Mouse (Mus musculus): Measurements from ENCODE around the gene Ugt1a7c. TPM values are rescaled to one million over a fixed set of nuclear protein-coding genes. Genes with fewer than 3 reads are reported as not detected.
A peak's percentile ranks its signal among the peaks of the same experiment; 100 is the strongest.
"Not testable (repeated sequence)": the region's sequence is repeated elsewhere in the genome, so short reads cannot be mapped to it uniquely, and the experiment has no call there.

Gene Ugt1a7c
- polyA plus RNA-seq, 1 experiment from 2014 or later = 1.5 TPM

DNA sequence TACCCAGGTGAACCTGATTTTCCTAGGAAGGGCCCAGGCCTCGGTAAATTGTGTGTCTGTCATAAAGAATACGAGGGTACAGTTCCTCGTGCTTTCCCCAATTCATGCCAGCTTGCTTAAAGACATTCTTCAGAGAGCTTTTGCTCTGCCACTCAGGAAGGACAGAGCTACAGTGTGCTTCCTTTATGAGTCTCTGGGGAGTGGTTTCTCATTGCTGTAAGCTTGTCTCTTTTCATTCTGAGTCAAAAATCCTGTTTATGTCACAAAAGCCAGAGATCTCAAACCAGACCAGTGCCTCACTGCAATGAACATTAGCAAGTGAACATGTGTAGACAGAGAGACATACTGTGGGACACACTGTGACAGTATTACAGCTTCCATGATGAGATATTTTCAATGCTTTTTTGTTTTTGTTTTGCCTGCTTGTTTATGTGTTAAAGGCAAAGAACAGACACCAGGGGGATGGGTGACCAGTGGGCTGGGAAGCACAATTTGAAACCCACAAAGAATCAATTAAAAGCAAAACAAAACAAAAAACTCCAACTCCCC is 39.1 kb downstream of the Ugt1a7c start:
- H3K9me3 ChIP-seq (ENCODE audit: low read depth, low read length) = no peaks in the 10 kb centered on the region
- 60% methylated on average over 3 of the region's 3 CpGs for WGBS
- ATAC-seq (ENCODE audit: insufficient read depth) (no peak), DNase-seq (no peak)
- TF ChIP-seq CTCF (IDR thresholded peaks at IDR 0.05; ENCODE audit: low read depth) = no peak
- H3K4me3 ChIP-seq (ENCODE audit: low read depth, low read length) = no peak overlapping the region
- H3K27me3 ChIP-seq (ENCODE audit: insufficient read depth, low read length) = no peaks in the 10 kb centered on the region
- H3K9ac ChIP-seq = no peak overlapping the region
- H3K27ac ChIP-seq (ENCODE audit: low read depth) = no peak overlapping the region
- H3K4me2 ChIP-seq = no peak overlapping the region
- H3K36me3 ChIP-seq (ENCODE audit: insufficient read depth) = no peaks in the 10 kb centered on the region
- peaks cover 6% of the 10 kb centered on the region for H3K4me1 ChIP-seq (ENCODE audit: insufficient read depth)

DNA sequence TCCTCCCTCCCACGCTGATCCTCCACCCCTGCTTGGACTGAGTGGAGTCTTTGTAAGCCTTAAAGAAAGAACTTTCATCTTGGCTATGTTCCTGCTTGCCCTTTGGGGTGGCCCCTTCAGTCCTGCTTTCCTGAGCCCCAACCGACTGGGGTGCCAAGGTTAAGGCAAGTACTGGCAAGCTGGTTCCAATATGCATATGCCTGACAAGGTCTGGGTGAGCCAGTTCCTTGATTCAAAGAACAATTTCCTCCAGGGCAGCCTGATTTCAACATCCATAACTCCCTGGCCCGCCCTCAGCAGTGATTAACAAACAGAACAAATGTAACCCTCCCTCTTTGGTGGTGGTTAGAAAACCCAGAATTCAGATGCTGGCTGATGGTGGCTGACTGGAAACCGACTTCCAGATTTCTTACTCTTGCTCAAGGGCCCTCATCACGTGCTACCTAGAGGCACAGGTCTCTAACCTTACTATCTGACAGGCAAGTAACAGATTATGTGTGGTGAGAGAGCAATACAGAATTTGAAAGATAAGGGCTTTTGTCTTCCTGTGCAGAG is 39.7 kb downstream of the Ugt1a7c start, which contains the start of gene Ugt1a6a:
Gene Ugt1a6a, plus strand, starts transcription at position 353 of the 555 bp plus-strand sequence.
- not testable (repeated sequence) for H3K9me3 ChIP-seq (ENCODE audit: low read depth, low read length); H3K27ac ChIP-seq (ENCODE audit: low read depth); H3K4me3 ChIP-seq (ENCODE audit: low read depth, low read length); H3K9ac ChIP-seq; H3K27me3 ChIP-seq (ENCODE audit: insufficient read depth, low read length); H3K4me2 ChIP-seq; H3K4me1 ChIP-seq (ENCODE audit: insufficient read depth); H3K36me3 ChIP-seq (ENCODE audit: insufficient read depth)
- WGBS = 38% methylated on average over 5 of the region's 5 CpGs
- peak; percentile 56; the same call in 1 of the 2 replicates for ATAC-seq (ENCODE audit: insufficient read depth)
- peak; percentile 14 for DNase-seq

DNA sequence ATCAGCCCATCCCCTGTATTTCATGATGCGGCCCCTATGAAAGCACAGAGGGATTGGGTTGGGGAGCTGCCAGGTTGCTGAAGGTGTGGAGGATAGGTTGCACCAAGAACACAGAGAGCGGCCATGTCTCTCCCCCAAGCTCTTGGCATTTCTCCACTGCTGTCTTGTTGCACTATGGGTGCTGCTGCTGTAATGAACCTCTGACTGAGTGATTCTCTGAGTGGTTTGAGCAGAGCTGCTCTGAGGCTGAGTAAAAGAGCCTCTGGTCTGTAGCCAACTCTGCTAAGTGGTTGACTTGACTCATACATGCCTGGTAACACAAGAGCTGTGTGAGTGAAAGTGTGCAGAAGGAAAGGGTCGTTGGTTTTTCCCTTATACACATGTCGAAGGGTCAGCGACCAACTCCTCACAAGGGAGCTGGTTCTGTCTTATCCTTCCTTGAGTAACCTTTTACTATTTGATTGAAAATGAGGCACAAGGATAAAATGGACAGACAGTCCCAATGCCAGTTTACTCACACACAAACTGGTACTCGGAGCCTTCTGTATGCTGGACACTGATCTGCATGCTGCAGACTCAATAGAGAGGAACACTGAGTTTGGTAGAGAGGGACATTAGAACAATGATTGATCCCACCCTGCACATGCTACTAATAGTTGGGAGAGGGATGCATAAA is 40.5 kb downstream of the Ugt1a7c start:
- H3K27ac ChIP-seq (ENCODE audit: low read depth); H3K9me3 ChIP-seq (ENCODE audit: low read depth, low read length); H3K4me3 ChIP-seq (ENCODE audit: low read depth, low read length); H3K9ac ChIP-seq; H3K36me3 ChIP-seq (ENCODE audit: insufficient read depth); H3K27me3 ChIP-seq (ENCODE audit: insufficient read depth, low read length); H3K4me2 ChIP-seq; DNase-seq; H3K4me1 ChIP-seq (ENCODE audit: insufficient read depth); ATAC-seq (ENCODE audit: insufficient read depth): not testable (repeated sequence)
- 80% methylated on average over 5 of the region's 6 CpGs for WGBS

GRCm38 (mm10) chr1:88136646-88137045 is 41.8 kb downstream of the Ugt1a7c start:
- no peaks in the 10 kb centered on the region for H3K27me3 ChIP-seq (ENCODE audit: insufficient read depth, low read length)
- H3K9me3 ChIP-seq (ENCODE audit: low read depth, low read length) = no peaks in the 10 kb centered on the region
- no peak for TF ChIP-seq CTCF (IDR thresholded peaks at IDR 0.05; ENCODE audit: low read depth)
- ATAC-seq (ENCODE audit: insufficient read depth) = no peak
- H3K27ac ChIP-seq (ENCODE audit: low read depth) = no peak overlapping the region
- peaks cover 6% of the 10 kb centered on the region for H3K4me1 ChIP-seq (ENCODE audit: insufficient read depth)
- H3K9ac ChIP-seq = no peak overlapping the region
- H3K36me3 ChIP-seq (ENCODE audit: insufficient read depth) = no peaks in the 10 kb centered on the region
- H3K4me3 ChIP-seq (ENCODE audit: low read depth, low read length) = no peak overlapping the region
- DNase-seq = no peak
- 61% methylated on average over 2 of the region's 2 CpGs for WGBS
- H3K4me2 ChIP-seq = no peak overlapping the region

GRCm38 (mm10) chr1:88137264-88137663 is 42.4 kb downstream of the Ugt1a7c start:
- Histone ChIP-seq H3K36me3 (ENCODE audit: insufficient read depth) (no peaks in the 10 kb centered on the region), H3K9ac (no peak overlapping the region), H3K4me1 (ENCODE audit: insufficient read depth) (peaks cover 6% of the 10 kb centered on the region), H3K4me3 (ENCODE audit: low read depth, low read length) (no peak overlapping the region), H3K9me3 (ENCODE audit: low read depth, low read length) (no peaks in the 10 kb centered on the region), H3K27me3 (ENCODE audit: insufficient read depth, low read length) (no peaks in the 10 kb centered on the region), H3K27ac (ENCODE audit: low read depth) (no peak overlapping the region), H3K4me2 (no peak overlapping the region)
- DNase-seq = no peak
- WGBS = 76% methylated on average over 3 of the region's 3 CpGs
- TF ChIP-seq CTCF (IDR thresholded peaks at IDR 0.05; ENCODE audit: low read depth) = no peak
- ATAC-seq (ENCODE audit: insufficient read depth) = no peak

GRCm38 (mm10) chr1:88138145-88138544 is 43.3 kb downstream of the Ugt1a7c start:
- no peak for TF ChIP-seq CTCF (IDR thresholded peaks at IDR 0.05; ENCODE audit: low read depth)
- H3K27me3 ChIP-seq (ENCODE audit: insufficient read depth, low read length) = no peaks in the 10 kb centered on the region
- H3K4me3 ChIP-seq (ENCODE audit: low read depth, low read length) = no peak overlapping the region
- no peak overlapping the region for H3K9ac ChIP-seq
- H3K27ac ChIP-seq (ENCODE audit: low read depth) = no peak overlapping the region
- peaks cover 6% of the 10 kb centered on the region for H3K4me1 ChIP-seq (ENCODE audit: insufficient read depth)
- DNase-seq (no peak), ATAC-seq (ENCODE audit: insufficient read depth) (no peak)
- no peak overlapping the region for H3K4me2 ChIP-seq
- no peaks in the 10 kb centered on the region for H3K36me3 ChIP-seq (ENCODE audit: insufficient read depth)
- no peaks in the 10 kb centered on the region for H3K9me3 ChIP-seq (ENCODE audit: low read depth, low read length)
- 82% methylated on average over 1 of the region's 1 CpGs for WGBS

GRCm38 (mm10) chr1:88140492-88140891 is 45.6 kb downstream of the Ugt1a7c start:
- H3K9me3 ChIP-seq (ENCODE audit: low read depth, low read length); H3K27ac ChIP-seq (ENCODE audit: low read depth); H3K4me2 ChIP-seq; H3K36me3 ChIP-seq (ENCODE audit: insufficient read depth); H3K27me3 ChIP-seq (ENCODE audit: insufficient read depth, low read length); H3K4me3 ChIP-seq (ENCODE audit: low read depth, low read length); H3K4me1 ChIP-seq (ENCODE audit: insufficient read depth); H3K9ac ChIP-seq: not testable (repeated sequence)
- peak; percentile 56; the same call in 1 of the 2 replicates for ATAC-seq (ENCODE audit: insufficient read depth)
- 44% methylated on average over 1 of the region's 1 CpGs for WGBS
- peak; percentile 30 for DNase-seq

Data from lung, embryonic 14.5 days (tissue).